Mouse (Mus musculus) 3T3-L1 (cell line): ENCODE data around the gene Scg5.

Experiments used
- DNase-seq: peaks from one replicate; pipeline ENCODE4 v3.0.0-alpha.2; 2015; ENCODE audit warnings: low read depth, low spot score

Gene Scg5

DNA sequence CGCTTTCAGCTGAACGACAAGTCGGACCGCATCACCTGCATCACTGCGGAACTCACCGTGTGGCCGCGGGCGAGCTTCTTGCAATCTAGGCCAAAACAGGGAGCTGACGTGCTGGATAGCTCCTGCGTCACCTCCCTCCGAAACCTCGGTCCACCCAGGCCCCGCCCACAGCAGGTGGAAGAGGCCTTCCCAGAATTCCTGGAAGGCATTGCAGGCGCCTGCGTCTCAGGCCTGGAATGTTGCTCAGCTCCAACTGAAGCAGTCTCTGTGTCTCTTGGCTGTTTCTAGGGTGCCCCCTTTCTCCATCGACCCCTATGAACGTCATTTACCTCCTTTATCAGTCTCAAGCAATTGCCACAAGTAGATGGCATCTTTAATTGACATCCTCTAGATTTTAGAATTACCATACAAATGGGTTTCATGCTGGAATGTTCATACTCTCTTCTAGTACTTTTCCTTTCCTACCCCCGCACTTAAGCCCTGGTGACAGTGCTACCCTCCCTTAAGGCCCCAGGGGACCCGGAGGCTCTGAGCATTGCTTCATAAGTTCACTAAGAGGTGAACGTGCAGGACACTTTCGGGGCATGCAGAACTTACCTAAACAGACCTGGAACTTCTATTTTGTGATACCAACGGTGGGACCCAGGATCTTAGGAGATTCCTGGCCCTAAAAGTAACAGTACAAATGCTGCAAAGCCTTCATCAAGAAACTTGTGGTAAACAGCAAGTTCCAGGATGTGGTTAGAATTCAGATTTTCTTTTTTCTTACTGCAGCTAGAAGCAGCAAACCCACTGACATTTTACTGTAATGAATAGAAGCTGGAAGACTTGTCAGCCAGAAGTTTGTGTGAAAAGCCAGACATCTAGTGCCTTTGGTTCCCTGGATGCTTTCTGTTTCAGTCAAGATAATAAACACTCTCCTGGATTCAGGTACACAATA, at the start of gene Scg5:
Gene Scg5 (minus strand): TSS at position 179 of the 940 bp plus-strand sequence.
- DNase-seq = no peak

DNA sequence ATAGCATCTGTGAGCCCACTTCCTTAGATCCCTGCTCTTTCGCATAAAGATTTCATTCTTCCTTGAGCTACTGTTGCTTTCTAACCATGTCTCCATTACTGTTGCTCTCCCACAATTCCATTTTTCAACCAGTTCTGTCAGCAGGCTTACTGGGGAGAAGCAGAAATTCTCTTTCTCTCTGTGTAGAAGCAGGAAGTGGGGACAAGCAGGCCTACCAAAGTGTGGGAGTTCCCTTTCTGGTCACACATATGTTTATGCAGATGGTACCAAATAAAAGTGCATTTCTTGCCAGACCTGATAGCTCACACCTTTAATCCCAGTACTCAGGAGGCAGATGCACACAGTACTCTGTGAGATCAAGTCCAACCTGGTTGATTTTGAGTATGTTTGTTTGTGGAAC, 41.2 kb upstream of the Scg5 start:
- no peak for DNase-seq

DNA sequence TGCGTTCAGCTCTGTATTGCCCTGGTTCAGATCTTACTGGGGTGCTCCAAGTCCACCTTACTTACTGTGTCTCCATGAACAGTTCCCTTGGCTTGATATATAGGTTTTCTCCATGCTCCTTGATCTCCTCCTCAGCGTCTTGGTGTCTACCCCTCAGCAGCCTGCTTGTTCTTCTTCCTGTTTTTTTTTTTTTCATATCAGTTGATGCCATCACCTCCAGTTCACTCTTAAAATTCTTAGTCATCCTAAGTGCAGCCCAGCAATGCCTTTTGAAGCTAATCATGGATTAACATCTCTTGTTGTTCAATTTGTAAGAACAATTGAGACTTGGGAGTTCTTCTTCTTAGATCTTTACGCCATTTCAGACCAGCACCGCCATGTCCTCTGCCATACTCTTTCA, 39.5 kb upstream of the Scg5 start:
- no peak for DNase-seq

DNA sequence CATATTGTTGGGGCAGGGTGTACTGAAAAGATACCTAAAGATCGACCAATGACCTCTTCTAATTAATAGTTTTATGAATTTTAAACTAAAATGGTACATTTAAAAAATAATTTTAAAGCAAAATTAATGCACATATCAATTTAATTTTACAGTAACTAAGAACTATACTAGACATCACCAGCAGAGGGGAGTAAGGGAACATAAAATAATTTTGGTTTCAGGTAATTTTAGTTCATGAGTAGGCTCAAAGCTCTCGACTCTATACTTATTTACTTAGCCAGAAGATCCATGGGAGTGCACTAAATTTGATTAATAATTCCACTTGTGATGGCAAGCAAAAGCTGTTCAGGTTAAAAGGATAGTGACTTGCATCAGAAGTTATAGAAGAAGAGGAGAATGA, 37.2 kb upstream of the Scg5 start:
- peak; percentile 69 for DNase-seq

DNA sequence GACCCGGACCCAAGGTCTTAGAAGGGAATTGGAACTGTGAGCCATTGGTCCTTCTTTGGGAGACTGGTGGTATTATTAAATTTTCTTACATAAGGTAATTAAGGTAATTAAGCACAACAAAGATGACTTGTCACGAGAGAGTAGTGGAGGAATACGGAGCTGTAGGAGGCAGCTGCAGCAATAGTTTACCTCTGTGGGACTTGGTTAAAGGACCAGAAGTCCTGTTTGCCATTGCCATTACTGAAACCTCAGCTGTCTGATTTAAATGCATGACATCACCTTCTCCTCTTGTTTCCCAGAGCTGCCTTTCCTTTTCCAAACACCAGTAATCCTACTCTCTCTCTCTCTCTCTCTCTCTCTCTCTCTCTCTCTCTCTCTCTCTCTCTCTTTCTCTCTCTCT, 20.2 kb upstream of the Scg5 start:
- DNase-seq = peak; percentile 75

DNA sequence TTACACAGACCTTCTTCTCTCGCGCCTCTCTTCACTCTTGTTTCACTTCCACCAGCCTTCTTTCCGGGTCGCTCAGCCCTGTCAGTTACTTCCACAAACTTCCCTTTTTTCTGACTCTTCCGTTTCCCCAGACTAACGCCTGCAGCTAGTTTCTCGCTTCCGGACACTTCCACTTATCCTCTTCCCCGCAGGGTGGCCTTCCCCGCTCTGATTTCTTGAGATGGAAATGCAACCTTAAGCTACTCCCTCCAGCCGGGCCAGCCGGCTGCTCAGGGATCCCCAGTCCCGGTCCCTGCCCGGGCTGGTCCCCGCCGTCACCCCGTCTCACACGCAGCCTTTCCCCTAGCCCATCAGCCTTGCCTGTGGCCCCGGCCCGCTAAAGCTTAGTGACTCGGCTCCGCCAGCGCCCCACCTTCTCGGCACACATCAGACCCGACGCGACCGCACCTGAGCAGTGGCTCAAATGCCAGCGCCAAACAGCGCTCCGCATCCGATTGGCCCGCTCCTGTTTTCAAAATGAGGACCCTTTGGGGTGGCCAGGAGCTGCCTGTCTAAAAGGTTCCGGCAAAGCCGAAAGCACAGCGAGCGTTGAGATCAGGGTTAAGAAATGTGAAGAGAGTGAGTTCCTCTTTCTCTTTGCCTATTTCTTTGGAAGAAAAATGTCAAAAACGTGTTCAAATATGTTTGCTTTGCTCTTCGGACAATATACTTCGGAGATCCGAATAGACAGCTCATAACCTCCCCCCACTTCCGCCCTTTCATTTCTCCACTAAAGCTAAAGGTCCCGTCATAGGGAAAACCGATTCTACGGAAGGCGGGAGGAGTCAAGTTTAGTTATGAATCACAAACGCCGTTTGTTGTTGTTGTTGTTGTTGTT, 19.6 kb upstream of the Scg5 start, which contains the start of gene Arhgap11a:
Gene Arhgap11a (minus strand): TSS at position 417 of the 877 bp plus-strand sequence.
- DNase-seq = peak; percentile 99

DNA sequence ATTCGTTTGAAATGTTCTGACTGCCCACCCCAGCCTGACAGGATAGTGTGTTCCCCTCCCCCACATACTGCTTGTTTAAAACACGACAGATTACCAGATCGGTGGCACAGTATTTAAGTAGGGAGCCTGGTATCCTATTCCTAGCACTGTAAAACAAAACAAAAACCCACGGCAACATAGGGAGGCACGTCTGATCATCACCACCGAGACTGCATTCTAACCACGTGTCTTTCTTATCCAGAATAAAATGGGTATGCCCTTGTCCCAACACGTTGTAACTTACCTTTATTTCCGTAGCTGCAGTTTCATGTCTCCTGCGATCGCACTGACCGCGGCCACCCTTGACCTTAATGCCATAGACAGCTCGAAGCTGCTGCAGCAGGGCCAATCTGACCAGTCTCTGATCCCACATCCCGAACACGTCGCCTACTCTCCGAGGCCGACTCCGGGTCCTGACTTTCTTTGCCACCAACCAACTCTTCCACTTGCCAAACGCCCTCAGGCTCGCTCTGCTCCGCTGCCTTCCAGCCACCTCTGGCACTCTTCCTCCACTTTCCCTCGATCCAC, 18.8 kb upstream of the Scg5 start:
- peak; percentile 31 for DNase-seq

DNA sequence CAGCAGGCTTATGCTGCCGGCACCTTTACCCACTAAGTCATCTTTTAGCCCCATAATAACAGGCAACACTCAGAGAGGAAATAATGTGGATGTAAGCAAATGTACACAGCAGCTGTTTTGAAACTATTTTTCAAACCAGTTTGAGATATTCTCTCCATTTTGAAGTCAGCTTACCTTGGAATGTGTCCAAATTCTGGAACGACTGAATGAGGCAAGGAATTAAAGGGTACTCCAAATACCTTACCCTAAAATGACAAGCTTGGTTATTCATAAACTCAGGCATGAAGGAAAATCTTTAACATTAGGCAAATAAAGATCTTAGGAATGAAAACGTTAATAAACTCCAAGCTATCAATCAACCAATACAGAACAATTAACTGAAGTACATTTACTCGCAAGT, 16.2 kb upstream of the Scg5 start:
- DNase-seq = no peak

DNA sequence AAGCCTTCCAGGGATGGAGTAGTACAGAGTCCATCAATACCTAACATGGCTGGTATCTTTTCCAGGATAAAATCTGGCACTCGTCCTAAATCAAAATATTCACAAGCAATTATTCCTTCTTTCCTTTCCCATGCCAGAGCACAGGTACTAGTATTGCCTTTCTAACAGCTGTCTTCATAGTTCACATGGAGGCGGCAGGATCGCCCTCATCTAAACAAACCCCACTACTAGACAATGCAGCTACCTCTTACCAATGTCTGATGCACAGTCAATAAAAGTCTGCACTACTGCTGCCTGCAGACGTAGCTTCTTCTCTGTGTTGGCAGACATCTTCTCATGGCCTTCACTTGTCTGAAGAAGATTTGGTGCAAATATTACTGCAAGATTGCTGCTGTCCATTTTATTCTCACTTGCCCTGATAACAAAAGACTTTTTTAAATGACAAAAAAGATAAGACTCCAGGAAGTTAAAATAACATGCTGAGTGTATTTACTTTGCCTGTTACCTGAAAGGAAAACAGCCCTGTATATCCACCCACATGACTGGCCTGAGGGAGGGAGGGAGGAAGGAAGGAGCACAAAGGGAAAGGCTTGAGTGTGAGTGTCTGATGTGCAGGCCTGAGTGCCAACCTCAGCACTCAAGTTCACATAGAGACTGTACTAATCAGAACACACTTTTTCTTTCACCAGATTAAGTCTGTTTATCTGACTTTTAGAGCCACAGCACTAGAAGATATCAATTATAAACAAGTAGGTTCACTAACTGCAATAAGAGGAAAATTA, 12.9 kb upstream of the Scg5 start:
- no peak for DNase-seq

DNA sequence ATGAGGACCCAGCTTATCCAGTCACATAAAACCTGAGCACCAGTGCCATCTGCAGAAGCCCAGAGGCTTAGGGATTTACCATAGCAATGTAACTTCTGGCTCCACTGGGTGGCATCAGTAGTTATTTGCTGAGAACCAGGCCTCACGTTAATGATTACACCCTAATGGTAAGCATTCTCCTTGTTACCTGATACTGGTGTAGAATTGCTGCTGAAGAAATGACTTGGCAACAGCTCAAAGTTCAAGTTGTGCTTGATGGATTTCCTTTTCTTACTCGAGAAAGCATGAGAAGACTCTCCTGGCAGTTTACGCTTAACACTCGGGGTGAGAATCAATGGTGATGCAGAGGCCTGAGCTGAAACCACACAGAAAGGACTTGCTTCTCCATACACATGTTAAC, 10.6 kb upstream of the Scg5 start:
- DNase-seq = no peak

DNA sequence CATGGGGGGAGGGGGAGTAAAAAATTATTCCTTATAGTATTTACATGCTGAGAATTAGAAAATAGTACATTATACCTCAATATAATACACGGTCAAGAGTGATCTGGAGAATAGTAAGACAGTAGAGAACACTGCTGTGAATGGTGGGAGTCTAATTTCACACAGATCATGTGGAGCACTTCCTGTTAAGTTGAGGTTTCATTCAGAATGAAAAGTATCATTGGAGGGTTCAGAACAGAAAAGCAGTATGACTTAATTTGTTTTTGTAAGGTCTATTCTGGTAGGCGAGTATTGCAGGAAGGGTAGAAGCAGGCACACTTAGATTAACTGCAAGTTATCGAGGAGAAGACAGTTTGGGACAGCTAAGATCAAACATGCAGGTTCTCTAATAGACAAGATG, 6.3 kb upstream of the Scg5 start:
- no peak for DNase-seq

DNA sequence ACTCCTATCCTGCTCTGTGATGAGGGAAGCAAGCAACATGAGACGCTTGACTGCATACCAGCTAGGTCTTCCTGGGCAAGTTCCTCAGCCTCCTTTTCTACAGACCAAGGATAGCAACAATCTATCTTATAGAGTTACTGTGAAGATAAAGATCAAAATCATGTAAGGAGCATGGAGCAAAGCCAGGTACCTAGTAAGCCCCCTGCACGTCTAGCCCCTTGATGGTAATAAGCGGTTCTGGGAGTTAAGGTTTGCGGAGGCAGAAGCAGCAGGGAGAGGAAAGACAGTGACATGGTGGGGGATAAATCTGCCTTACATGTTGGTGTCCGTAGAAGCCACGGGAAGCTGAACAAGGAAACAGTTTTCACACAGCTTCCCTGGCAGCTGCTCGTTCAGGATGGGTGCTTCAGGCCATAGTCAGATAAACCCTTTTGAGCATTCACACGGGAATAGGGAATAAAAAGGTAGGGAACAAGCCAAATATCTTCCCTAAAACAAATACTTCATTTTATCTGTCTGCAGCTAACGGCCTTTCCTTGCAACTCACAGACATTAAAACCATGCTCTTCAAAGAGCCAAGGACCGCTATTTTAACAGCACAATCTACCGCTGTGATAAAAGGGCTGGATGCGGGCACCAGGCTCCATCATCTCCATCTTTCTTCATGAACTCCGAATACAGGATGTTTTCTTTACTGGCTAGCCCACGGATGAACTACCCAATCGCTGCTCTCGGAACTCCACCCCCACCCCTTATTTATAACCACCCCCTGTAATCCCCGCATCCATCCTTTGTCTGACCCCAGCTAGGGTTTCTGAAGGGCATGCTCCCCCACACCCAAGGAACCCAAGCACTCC, 607 bp downstream of the Scg5 start:
- no peak for DNase-seq

DNA sequence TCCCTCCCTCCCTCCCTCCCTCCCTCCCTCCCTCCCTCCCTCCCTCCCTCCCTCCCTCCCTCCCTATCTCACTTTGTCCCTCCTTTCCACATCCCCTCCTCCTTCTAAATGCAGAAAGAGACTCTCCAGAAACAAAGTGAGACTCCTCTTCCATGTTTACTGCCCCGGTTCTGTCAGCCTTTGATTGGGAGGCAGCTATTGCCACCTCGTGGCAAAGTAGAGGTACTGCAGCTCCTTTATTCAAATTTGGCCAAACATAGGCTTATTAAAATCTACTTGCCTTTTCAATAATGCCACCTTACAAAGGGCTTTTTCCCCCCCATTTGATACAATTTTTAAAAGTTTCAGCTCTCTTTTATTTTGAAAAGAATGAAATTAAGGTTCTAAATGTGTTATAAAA, 5.0 kb downstream of the Scg5 start:
- peak; percentile 77 for DNase-seq

DNA sequence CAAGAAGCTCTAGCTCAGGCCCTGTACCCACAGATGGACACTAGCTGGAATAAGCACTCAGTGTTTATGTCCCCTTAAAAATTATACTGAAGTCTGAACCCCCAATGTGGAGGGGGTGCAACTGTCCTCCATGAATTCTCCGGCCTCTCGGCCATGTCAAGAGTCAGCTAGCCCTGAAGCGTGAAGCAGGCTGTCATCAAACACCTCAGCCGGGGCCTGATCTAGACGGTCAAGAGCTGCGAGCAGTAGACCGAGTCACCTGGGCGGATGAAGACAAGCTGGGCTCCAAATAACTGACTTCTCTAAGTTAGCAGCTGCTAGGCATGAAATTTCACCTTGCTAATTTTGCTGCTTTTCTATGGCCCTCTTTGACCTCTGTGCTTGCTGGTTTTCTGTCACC, 6.6 kb downstream of the Scg5 start:
- DNase-seq = no peak

DNA sequence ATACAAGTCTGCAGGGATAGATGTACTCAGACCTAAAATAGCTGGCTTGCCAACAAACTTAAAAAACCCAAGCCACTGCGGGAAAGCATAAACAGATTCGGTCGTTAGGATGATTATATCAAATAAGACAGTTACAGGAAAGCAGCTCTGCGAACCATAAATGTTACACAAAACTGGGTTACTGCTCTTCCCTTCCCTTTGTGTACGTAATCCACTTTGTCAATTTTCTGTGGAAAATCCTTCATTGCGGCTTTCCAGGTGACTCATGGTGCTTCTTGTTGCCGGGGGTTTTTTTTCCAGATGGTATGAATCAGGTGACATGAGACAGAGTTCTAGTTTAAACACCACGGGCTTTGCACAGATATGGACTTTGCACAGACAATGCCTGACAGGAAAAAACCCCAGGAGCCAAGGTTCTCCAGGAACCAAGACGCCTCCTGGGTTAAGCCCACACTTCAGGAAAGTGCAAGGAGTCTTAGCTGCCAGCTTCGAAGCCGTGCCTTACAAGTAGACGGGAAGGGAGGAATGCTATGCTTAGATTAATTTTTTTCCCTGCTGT, 7.7 kb downstream of the Scg5 start:
- DNase-seq = peak; percentile 73

DNA sequence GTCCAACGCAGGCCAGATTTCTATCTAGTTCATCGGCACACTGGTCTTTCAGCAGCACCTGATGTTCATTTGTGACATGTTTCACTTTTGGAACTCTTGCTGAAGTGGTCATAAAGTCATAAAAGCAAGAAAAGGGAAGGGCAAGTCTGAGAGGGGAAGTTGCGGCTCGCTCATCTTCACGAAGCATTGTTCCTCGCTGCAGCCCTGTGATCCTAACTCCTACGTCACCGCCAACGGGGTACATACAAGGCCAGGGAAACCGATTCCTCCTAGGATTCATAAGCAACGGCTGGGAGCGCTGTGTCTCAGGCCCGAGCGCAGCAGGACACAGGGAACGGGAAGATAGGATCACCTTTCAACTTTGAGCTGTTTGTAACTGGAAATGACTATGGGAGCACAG, 8.8 kb downstream of the Scg5 start:
- no peak for DNase-seq

DNA sequence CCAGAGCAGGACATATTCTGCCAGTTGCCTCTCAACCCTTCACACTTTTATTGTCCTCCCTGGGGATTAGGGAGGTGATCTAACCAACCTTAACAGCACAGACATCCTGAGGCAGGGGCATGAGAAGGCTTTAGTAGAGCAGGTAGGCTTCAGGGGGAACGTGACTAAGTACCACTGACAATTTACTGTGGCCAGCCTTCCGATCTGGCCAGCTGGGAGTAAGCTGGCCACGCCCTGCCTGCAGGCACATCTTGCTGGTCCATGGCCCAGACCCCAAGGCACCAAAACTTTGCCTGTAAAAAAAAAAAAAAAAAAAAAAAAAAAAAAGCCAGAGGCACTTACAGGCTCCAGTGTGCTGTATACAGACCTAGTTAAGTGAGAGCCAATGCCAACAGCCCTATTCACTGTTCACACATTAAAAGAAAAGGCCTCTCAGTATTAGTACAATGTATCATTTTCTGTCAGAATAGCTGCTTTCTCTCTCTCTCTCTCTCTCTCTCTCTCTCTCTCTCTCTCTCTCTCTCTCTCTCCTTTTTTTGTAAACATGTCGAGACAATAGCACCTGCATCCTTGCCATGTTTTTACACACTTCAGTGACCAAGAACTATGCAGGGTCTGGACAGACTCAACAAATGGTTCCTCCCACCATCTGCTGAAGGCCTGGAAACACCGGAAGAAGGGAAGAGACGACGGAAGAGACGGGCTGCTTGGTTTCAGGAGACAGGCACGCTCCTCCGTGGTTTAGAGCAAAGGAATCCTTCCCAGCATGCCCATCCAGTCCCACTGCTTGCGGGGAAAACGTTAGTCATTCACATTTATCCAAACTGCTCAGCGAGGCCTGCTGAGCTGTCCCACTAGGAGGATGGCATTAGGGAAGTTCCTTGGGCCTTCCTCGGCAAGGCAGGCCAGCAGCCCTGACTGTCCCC, 11.0 kb downstream of the Scg5 start:
- peak; percentile 54 for DNase-seq

DNA sequence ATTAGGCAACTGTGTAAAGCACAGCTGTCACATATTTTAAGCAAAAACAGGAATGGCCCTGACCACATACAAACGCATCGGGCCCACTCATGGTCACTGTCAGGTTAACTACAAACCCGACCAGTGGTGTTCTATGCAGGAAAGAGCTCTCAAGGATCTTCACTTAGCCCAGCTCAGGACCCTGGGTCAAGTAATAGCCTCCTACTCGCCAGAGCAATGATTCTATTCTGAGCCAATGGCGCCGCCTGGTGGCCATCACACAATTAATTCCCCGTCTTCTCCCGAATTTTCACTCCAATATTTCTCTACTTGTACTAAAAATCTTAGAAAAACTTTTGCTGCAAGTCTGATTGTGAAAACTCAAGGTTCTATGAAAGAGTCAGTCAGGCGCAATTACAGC, 21.3 kb downstream of the Scg5 start:
- DNase-seq = peak; percentile 92
